Mouse (Mus musculus) lung, embryonic 14.5 days (tissue): ENCODE results near the gene Fermt3. TPM values are rescaled to one million over a fixed set of nuclear protein-coding genes. Genes with fewer than 3 reads are reported as not detected.

ENCODE experiments used
- ATAC-seq: fragments of 200-750 bp; cut with Nextera tagmentation; 2 replicates; pipeline ENCODE4 v1.8.0; 2017; ENCODE audit warnings: mild to moderate bottlenecking, moderate TSS enrichment, moderate library complexity; ENCODE audit not compliant: insufficient read depth
- DNase-seq: peaks from one replicate; pipeline ENCODE4 v3.0.0-alpha.2; 2015
- H3K27ac ChIP-seq: fragments of 300-500 bp; sonication (generic); 2 replicates; pipeline ENCODE4 v1.5.1; 2014; ENCODE audit warnings: low read depth, mild to moderate bottlenecking, moderate library complexity
- H3K27me3 ChIP-seq: fragments of 300-500 bp; sonication (generic); 2 replicates; pipeline ENCODE4 v1.6.1; 2014; ENCODE audit warnings: low read length, control low read depth; ENCODE audit not compliant: insufficient read depth
- H3K36me3 ChIP-seq: fragments of 300-500 bp; sonication (generic); 2 replicates; pipeline ENCODE4 v1.6.1; 2014; ENCODE audit warnings: control low read depth; ENCODE audit not compliant: insufficient read depth
- H3K4me1 ChIP-seq: fragments of 300-500 bp; sonication (generic); 2 replicates; pipeline ENCODE4 v1.6.1; 2014; ENCODE audit warnings: antibody characterized with exemption, control low read depth; ENCODE audit not compliant: insufficient read depth
- H3K4me2 ChIP-seq: fragments of 300-500 bp; sonication (generic); 2 replicates; pipeline ENCODE4 v1.6.1; 2014; ENCODE audit warnings: mild to moderate bottlenecking
- H3K4me3 ChIP-seq: fragments of 300-500 bp; sonication (generic); 2 replicates; pipeline ENCODE4 v1.5.1; 2014; ENCODE audit warnings: low read depth, low read length
- H3K9ac ChIP-seq: fragments of 300-500 bp; sonication (generic); 2 replicates; pipeline ENCODE4 v1.6.1; 2014
- H3K9me3 ChIP-seq: fragments of 300-500 bp; sonication (generic); 2 replicates; pipeline ENCODE4 v1.6.1; 2016; ENCODE audit warnings: low read depth, low read length, control low read depth
- CTCF ChIP-seq: IDR thresholded peaks from 2 replicates; pipeline ENCODE4 v1.5.1; 2016; ENCODE audit warnings: antibody characterized with exemption, low read depth
- WGBS: fragments of 180-500 bp; shearing (Covaris S2); extraction: QIAGEN DNeasy Blood & Tissue Kit; methylation state at CpG from one replicate; pipeline ENCODE4 v1.1.7; 2014; 5-methylcytosine and 5-hydroxymethylcytosine counted together
- polyA plus RNA-seq: library from polyadenylated mRNA; unstranded; fragments of >200 nt; fragmentation: Nextera tagmentation; extraction: Ambion mirVana; gene quantifications from 2 replicates; pipeline ENCODE4 v1.2.1, GENCODE M21; 2014

Fermt3 gene
- polyA plus RNA-seq, result 8.6 and 9.1 TPM in 2 replicates

GRCm38 (mm10) chr19:7019191-7019590, at the start of gene Fermt3:
Fermt3 (minus strand) TSS chr19:7019469.
- no peak within 1 kb of the TSS; the same call in 1 of the 2 replicates for H3K9ac ChIP-seq

GRCm38 (mm10) chr19:7068136-7068535, 48.9 kb upstream of the Fermt3 start:
- Histone ChIP-seq H3K27ac (no peak overlapping the region), H3K4me1 (peaks cover 24% of the 10 kb centered on the region), H3K9me3 (no peaks in the 10 kb centered on the region), H3K36me3 (no peaks in the 10 kb centered on the region), H3K9ac (no peak overlapping the region), H3K4me2 (no peak overlapping the region), H3K27me3 (peaks cover 16% of the 10 kb centered on the region), H3K4me3 (no peak overlapping the region)
- peak; percentile 92 for TF ChIP-seq CTCF
- ATAC-seq (0 out of 2 replicates have a peak, but pooled peaks have one; percentile 10), DNase-seq (peak; percentile 91)
- 6% methylated on average over 14 of the region's 14 CpGs for WGBS

More at GRCm38 (mm10) chr19:7019191-7019590, at the start of gene Fermt3:
- 77% methylated on average over 5 of the region's 5 CpGs for WGBS
- H3K4me2 ChIP-seq, result peak within 1 kb of the TSS; percentile 7; the same call in 1 of the 2 replicates
- no peak for TF ChIP-seq CTCF
- H3K36me3 ChIP-seq, result peaks cover 70% of the 10 kb centered on the region
- H3K27ac ChIP-seq, result peak within 1 kb of the TSS; percentile 38; the same call in 1 of the 2 replicates
- peak; percentile 38 for DNase-seq
- no peaks in the 10 kb centered on the region for H3K9me3 ChIP-seq
- H3K27me3 ChIP-seq, result no peaks in the 10 kb centered on the region
- peak; percentile 47 for ATAC-seq
- H3K4me1 ChIP-seq, result no peaks in the 10 kb centered on the region
- peak within 1 kb of the TSS; percentile 20; the same call in 1 of the 2 replicates for H3K4me3 ChIP-seq

- H3K4me2 ChIP-seq, result no peak overlapping the region
- ATAC-seq (no peak), DNase-seq (no peak)
- H3K4me1 ChIP-seq, result peaks cover 24% of the 10 kb centered on the region
- no peak for TF ChIP-seq CTCF
- 38% methylated on average over 20 of the region's 20 CpGs for WGBS
- H3K4me3 ChIP-seq, result no peak overlapping the region
- H3K9ac ChIP-seq, result no peak overlapping the region
- no peaks in the 10 kb centered on the region for H3K36me3 ChIP-seq
- no peak overlapping the region for H3K27ac ChIP-seq
- no peaks in the 10 kb centered on the region for H3K9me3 ChIP-seq
- peaks cover 16% of the 10 kb centered on the region for H3K27me3 ChIP-seq
Observed at GRCm38 (mm10) chr19:7067344-7068050, 48.2 kb upstream of the Fermt3 start.

GRCm38 (mm10) chr19:7066828-7067342, 47.6 kb upstream of the Fermt3 start:
- peak overlapping the region; percentile 29; the same call in 1 of the 2 replicates for H3K4me2 ChIP-seq

GRCm38 (mm10) chr19:7066034-7066827, 47.0 kb upstream of the Fermt3 start:
- H3K4me3 ChIP-seq, result no peak overlapping the region
- peak overlapping the region; percentile 29 for H3K4me2 ChIP-seq
- H3K9ac ChIP-seq, result 0 out of 2 replicates have a peak overlapping the region, but pooled peaks have one; percentile 16
- peaks cover 12% of the 10 kb centered on the region for H3K27me3 ChIP-seq
- ATAC-seq (no peak), DNase-seq (peak; percentile 81)
- H3K4me1 ChIP-seq, result peaks cover 24% of the 10 kb centered on the region
- WGBS, result 27% methylated on average over 15 of the region's 15 CpGs
- TF ChIP-seq CTCF, result no peak
- H3K36me3 ChIP-seq, result no peaks in the 10 kb centered on the region
- 0 out of 2 replicates have a peak overlapping the region, but pooled peaks have one; percentile 21 for H3K27ac ChIP-seq
- H3K9me3 ChIP-seq, result no peaks in the 10 kb centered on the region

More at GRCm38 (mm10) chr19:7066828-7067342, 47.6 kb upstream of the Fermt3 start:
- no peak overlapping the region for H3K27ac ChIP-seq
- whole genome bisulfite sequencing, result 34% methylated on average over 7 of the region's 8 CpGs
- no peaks in the 10 kb centered on the region for H3K9me3 ChIP-seq
- no peak for TF ChIP-seq CTCF
- H3K4me1 ChIP-seq, result peaks cover 24% of the 10 kb centered on the region
- no peak overlapping the region for H3K4me3 ChIP-seq
- H3K27me3 ChIP-seq, result peaks cover 12% of the 10 kb centered on the region
- H3K36me3 ChIP-seq, result no peaks in the 10 kb centered on the region
- ATAC-seq, result no peak
- DNase-seq, result no peak
- no peak overlapping the region for H3K9ac ChIP-seq

GRCm38 (mm10) chr19:7064571-7064970, 45.3 kb upstream of the Fermt3 start:
- H3K9ac ChIP-seq, result no peak overlapping the region
- ATAC-seq, result peak; percentile 54
- H3K27me3 ChIP-seq, result peaks cover 10% of the 10 kb centered on the region
- peak; percentile 99 for TF ChIP-seq CTCF
- DNase-seq, result peak; percentile 95
- H3K36me3 ChIP-seq, result no peaks in the 10 kb centered on the region
- peaks cover 15% of the 10 kb centered on the region for H3K4me1 ChIP-seq
- no peaks in the 10 kb centered on the region for H3K9me3 ChIP-seq
- WGBS, result 4% methylated on average over 3 of the region's 3 CpGs
- no peak overlapping the region for H3K27ac ChIP-seq
- no peak overlapping the region for H3K4me3 ChIP-seq
- no peak overlapping the region for H3K4me2 ChIP-seq
